ENCODE assay signal across 21 mouse cellular contexts in genomic region chr17:47247516-47247915, GRCm38 (mm10).
"Had no signal": no experiment of that assay in that cellular context is flagged by ENCODE, and none has a peak within 500 bp of the region (broad histone marks: within the 10 kb centered on the region; RNA-seq: fewer than 3 reads in every experiment).

No protein-coding gene starts in this region.

- H3K4me1 ChIP-seq: neural tube, embryonic 12.5 days; stomach, embryonic 15.5 days had no signal

- H3K27ac ChIP-seq: hindbrain, embryonic 14.5 days; hindbrain, postnatal 0 days; limb, embryonic 12.5 days; limb, embryonic 15.5 days; liver, embryonic 14.5 days; midbrain, embryonic 10.5 days; neural tube, embryonic 12.5 days; neural tube, embryonic 15.5 days; stomach, embryonic 15.5 days had no signal

- H3K9me3 ChIP-seq: limb, embryonic 12.5 days; limb, embryonic 15.5 days; midbrain, embryonic 10.5 days; neural tube, embryonic 12.5 days; neural tube, embryonic 15.5 days; stomach, embryonic 15.5 days had no signal

- H3K4me3 ChIP-seq: limb, embryonic 12.5 days; limb, embryonic 15.5 days; megakaryocyte, embryonic 14.5 days; midbrain, embryonic 10.5 days; neural tube, embryonic 12.5 days; neural tube, embryonic 15.5 days; stomach, embryonic 15.5 days had no signal

- H3K27me3 ChIP-seq: limb, embryonic 12.5 days; limb, embryonic 15.5 days; megakaryocyte, embryonic 14.5 days; neural tube, embryonic 12.5 days; neural tube, embryonic 15.5 days; stomach, embryonic 15.5 days had no signal

- DNase-seq: left cerebral cortex, postnatal 4 days; liver, postnatal 0 days; midbrain, embryonic 14.5 days; right cerebral cortex, postnatal 14 days; right cerebral cortex, postnatal 4 days; thymus, adult 18-20 months; thymus, postnatal 36 days had no signal

- H3K4me2 ChIP-seq: hindbrain, embryonic 14.5 days; limb, embryonic 12.5 days; limb, embryonic 15.5 days; liver, embryonic 11.5 days; lung, embryonic 14.5 days; neural tube, embryonic 12.5 days; neural tube, embryonic 15.5 days; stomach, embryonic 15.5 days had no signal

- H3K9ac ChIP-seq: hindbrain, embryonic 14.5 days; limb, embryonic 12.5 days; limb, embryonic 15.5 days; liver, embryonic 14.5 days; liver, postnatal 0 days; lung, embryonic 14.5 days; neural tube, embryonic 12.5 days; neural tube, embryonic 15.5 days; stomach, embryonic 15.5 days had no signal

- ATAC-seq: hindbrain, postnatal 0 days; inflammation-experienced regulatory T-cells, adult 6 months; intestine, embryonic 16.5 days; liver, postnatal 0 days had no signal
